Mouse (Mus musculus) neural tube, embryonic 12.5 days (tissue): Measurements from ENCODE around the gene Pax3. TPM values are rescaled to one million over a fixed set of nuclear protein-coding genes. Genes with fewer than 3 reads are reported as not detected.

Experiments
- ATAC-seq: fragments of 200-750 bp; cut with Nextera tagmentation; 2 replicates; pipeline ENCODE4 v1.8.0; 2017; ENCODE audit warnings: low read depth, mild to moderate bottlenecking, moderate TSS enrichment, moderate library complexity; ENCODE audit not compliant: low FRiP score
- H3K27ac ChIP-seq: fragments of 300-500 bp; sonication (generic); 2 replicates; pipeline ENCODE4 v1.5.1; 2016
- H3K27me3 ChIP-seq: fragments of 300-500 bp; sonication (generic); replicated peaks from 2 replicates; pipeline ENCODE4 v1.6.1; 2016; ENCODE audit warnings: mild to moderate bottlenecking
- H3K36me3 ChIP-seq: fragments of 300-500 bp; sonication (generic); 2 replicates; pipeline ENCODE4 v1.6.1; 2016; ENCODE audit warnings: mild to moderate bottlenecking
- H3K4me1 ChIP-seq: fragments of 300-500 bp; sonication (generic); 2 replicates; pipeline ENCODE4 v1.6.1; 2016
- H3K4me2 ChIP-seq: fragments of 300-500 bp; sonication (generic); replicated peaks from 2 replicates; pipeline ENCODE4 v1.6.1; 2016; ENCODE audit warnings: mild to moderate bottlenecking
- H3K4me3 ChIP-seq: fragments of 300-500 bp; sonication (generic); 2 replicates; pipeline ENCODE4 v1.5.1; 2016
- H3K9ac ChIP-seq: fragments of 300-500 bp; sonication (generic); 2 replicates; pipeline ENCODE4 v1.6.1; 2016; ENCODE audit warnings: mild to moderate bottlenecking
- H3K9me3 ChIP-seq: fragments of 300-500 bp; sonication (generic); 2 replicates; pipeline ENCODE4 v1.6.1; 2016; ENCODE audit warnings: mild to moderate bottlenecking
- WGBS: fragments of 180-500 bp; shearing (Covaris S2); methylation state at CpG from one replicate; pipeline ENCODE4 v1.1.7; 2016; 5-methylcytosine and 5-hydroxymethylcytosine counted together
- polyA plus RNA-seq: library from polyadenylated mRNA; unstranded; fragments of >200 nt; fragmentation: Nextera tagmentation; extraction: Ambion mirVana; gene quantifications from 2 replicates; pipeline ENCODE4 v1.2.1, GENCODE M21; 2016

Gene Pax3
- 44.6 and 45.4 TPM in 2 replicates for polyA plus RNA-seq

GRCm38 (mm10) chr1:78196751-78197311 lies at the start of gene Pax3:
Gene Pax3, minus strand, starts transcription at chr1:78197134.
- H3K4me1 ChIP-seq = peaks cover 29% of the 10 kb centered on the region
- ATAC-seq = peak; percentile 81
- H3K36me3 ChIP-seq = no peaks in the 10 kb centered on the region
- peak within 1 kb of the TSS; percentile 59 for H3K4me3 ChIP-seq
- peak within 1 kb of the TSS; percentile 81 for H3K4me2 ChIP-seq
- H3K27ac ChIP-seq = peak within 1 kb of the TSS; percentile 76
- H3K9ac ChIP-seq = peak within 1 kb of the TSS; percentile 73
- H3K9me3 ChIP-seq = no peaks in the 10 kb centered on the region
- H3K27me3 ChIP-seq = peaks cover 72% of the 10 kb centered on the region
- WGBS = under 1% methylated on average over 37 of the region's 37 CpGs

- Histone ChIP-seq H3K9ac (no peak overlapping the region), H3K27me3 (no peaks in the 10 kb centered on the region), H3K4me2 (no peak overlapping the region), H3K27ac (no peak overlapping the region), H3K4me3 (no peak overlapping the region), H3K4me1 (no peaks in the 10 kb centered on the region), H3K9me3 (no peaks in the 10 kb centered on the region), H3K36me3 (no peaks in the 10 kb centered on the region)
- WGBS = 89% methylated on average over 5 of the region's 5 CpGs
- no peak for ATAC-seq
These were observed 37.4 kb upstream of the Pax3 start for GRCm38 (mm10) chr1:78234306-78234705.

DNA sequence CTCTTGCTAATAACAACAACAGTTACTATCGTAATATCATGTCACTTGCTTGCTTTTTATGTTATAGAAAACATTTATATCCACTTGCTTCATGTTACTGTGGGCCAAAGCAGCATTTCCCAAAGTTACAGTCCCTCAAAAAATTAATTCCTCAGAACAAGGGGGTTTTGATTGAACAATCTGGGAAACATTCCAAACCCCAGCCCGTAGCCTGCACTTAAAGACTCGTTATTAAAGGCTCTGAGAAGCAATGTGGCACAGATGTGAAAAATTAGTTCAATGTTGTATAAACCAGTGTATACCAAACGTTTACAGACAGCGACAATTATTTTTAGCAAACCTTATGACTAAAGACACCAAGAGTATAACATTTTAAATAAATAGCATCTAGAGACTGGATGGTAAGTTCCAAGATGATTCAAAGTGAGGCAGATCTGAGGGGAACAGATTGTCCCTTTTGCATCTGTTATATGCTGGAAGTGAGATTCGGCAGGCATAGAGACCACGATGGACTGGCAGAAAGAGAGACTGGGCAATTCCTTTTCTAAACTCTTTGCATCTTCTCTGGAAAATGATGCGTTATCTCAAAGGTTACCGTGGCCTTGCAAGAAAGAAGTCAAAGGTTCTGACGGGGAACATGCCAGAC lies 35.1 kb upstream of the Pax3 start:
- Histone ChIP-seq H3K4me1 (no peaks in the 10 kb centered on the region), H3K4me2 (no peak overlapping the region), H3K4me3 (no peak overlapping the region), H3K27me3 (no peaks in the 10 kb centered on the region), H3K9me3 (no peaks in the 10 kb centered on the region), H3K9ac (no peak overlapping the region), H3K27ac (no peak overlapping the region), H3K36me3 (no peaks in the 10 kb centered on the region)
- WGBS = 86% methylated on average over 10 of the region's 10 CpGs
- no peak for ATAC-seq

GRCm38 (mm10) chr1:78229801-78230200 lies 32.9 kb upstream of the Pax3 start:
- Histone ChIP-seq H3K4me2 (no peak overlapping the region), H3K36me3 (no peaks in the 10 kb centered on the region), H3K27ac (no peak overlapping the region), H3K9ac (no peak overlapping the region), H3K27me3 (no peaks in the 10 kb centered on the region; the same call in 1 of the 2 replicates), H3K4me1 (no peaks in the 10 kb centered on the region), H3K9me3 (no peaks in the 10 kb centered on the region), H3K4me3 (no peak overlapping the region)
- no peak for ATAC-seq

GRCm38 (mm10) chr1:78228771-78229170 lies 31.8 kb upstream of the Pax3 start:
- no peaks in the 10 kb centered on the region for H3K9me3 ChIP-seq
- H3K36me3 ChIP-seq = no peaks in the 10 kb centered on the region
- ATAC-seq = no peak
- H3K4me2 ChIP-seq = no peak overlapping the region
- H3K27ac ChIP-seq = no peak overlapping the region
- 66% methylated on average over 5 of the region's 5 CpGs for WGBS
- no peak overlapping the region for H3K9ac ChIP-seq
- H3K4me3 ChIP-seq = no peak overlapping the region
- H3K27me3 ChIP-seq = no peaks in the 10 kb centered on the region; the same call in 1 of the 2 replicates
- no peaks in the 10 kb centered on the region for H3K4me1 ChIP-seq

DNA sequence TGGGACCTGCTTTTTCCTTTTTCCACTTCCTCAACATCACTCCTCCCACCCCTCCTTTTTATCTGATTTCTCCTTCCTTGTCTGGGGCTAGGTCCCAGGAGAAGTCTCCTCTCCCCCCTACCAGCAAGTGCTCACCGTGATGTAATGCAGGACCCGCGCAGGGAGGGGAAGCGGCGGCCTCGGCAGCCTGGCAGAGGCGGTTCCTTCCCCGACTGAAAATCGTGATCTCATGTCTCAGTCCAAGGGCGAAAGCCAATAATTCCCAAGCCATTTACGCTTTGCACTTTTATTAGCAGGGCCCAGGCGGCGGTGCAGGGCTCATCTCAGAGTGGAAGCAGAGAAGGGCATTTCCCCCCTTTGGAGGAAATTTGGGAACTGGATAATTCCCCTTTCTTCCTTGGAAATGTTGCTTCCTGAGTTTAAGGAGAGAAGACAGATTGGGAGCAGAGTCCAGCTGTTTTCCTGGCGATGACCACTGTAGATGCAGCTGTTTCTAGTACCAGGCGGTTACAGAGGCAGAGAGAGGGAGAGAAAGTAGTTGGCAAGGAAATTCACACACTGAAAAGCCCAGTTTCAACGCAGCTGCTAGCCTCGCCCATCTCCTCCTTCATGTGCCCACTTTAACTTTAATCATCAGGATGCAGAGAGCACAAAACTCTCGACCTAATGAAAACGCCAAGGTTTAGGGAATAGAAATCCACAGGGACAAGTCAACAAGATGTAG lies 21.3 kb upstream of the Pax3 start:
- ATAC-seq = peak; percentile 4; the same call in 1 of the 2 replicates
- H3K9ac ChIP-seq = no peak overlapping the region

DNA sequence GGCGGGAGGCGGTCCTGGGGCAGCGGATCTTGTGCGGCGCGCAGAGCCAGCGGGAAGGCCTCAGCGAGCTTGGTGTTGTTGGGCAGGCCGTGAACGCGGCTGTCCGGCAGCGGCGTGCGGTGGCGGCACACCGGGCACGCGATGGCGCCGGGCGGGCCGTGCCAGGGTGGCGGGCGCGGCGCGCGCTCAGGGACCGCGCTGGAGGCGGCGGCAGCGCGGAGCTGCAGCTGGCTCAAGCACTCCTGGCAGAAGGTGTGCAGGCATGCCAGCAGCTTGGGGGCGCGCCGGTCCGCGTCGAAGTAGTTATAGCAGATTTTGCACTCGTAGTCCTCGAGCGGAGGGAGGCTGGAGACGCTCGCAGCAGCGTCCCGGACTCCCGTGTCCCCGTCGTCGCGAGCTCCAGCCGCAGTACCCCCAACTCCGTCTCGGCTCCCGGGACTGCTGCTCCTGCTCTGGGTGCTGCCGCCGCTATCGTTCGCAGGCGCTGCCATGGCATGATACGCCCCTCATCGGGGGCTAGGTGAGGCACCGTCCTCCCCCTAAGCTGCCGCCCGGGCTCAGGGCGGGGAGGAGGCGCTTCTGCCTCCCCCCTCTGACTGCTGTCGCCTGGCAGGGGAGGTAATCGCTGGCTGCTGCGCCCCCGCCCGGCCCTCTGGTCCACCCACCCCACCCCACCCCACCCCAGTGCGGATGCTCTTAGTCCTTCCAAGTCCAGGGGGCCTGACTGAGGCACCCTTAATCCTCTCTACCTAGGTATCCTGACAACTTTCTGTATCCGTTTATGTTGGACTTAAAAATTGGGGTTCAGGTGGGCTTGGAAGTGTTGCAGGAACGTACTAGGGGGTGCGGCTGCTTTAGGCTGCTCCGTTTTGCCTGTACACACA lies 20.5 kb upstream of the Pax3 start:
- Histone ChIP-seq H3K4me3 (peak overlapping the region; percentile 64), H3K4me1 (peaks cover 26% of the 10 kb centered on the region), H3K27ac (no peak overlapping the region), H3K4me2 (peak overlapping the region; percentile 96), H3K27me3 (peaks cover 71% of the 10 kb centered on the region), H3K9ac (peak overlapping the region; percentile 66), H3K36me3 (no peaks in the 10 kb centered on the region), H3K9me3 (no peaks in the 10 kb centered on the region)
- peak; percentile 62 for ATAC-seq
- WGBS = 1% methylated on average over 77 of the region's 79 CpGs

More for the DNA sequence above, 21.3 kb upstream of the Pax3 start:
- 3% methylated on average over 19 of the region's 19 CpGs for WGBS
- H3K4me2 ChIP-seq = peak overlapping the region; percentile 96
- H3K4me1 ChIP-seq = peaks cover 26% of the 10 kb centered on the region
- peaks cover 63% of the 10 kb centered on the region for H3K27me3 ChIP-seq
- no peaks in the 10 kb centered on the region for H3K36me3 ChIP-seq
- no peaks in the 10 kb centered on the region for H3K9me3 ChIP-seq
- peak overlapping the region; percentile 64; the same call in 1 of the 2 replicates for H3K4me3 ChIP-seq
- no peak overlapping the region for H3K27ac ChIP-seq

DNA sequence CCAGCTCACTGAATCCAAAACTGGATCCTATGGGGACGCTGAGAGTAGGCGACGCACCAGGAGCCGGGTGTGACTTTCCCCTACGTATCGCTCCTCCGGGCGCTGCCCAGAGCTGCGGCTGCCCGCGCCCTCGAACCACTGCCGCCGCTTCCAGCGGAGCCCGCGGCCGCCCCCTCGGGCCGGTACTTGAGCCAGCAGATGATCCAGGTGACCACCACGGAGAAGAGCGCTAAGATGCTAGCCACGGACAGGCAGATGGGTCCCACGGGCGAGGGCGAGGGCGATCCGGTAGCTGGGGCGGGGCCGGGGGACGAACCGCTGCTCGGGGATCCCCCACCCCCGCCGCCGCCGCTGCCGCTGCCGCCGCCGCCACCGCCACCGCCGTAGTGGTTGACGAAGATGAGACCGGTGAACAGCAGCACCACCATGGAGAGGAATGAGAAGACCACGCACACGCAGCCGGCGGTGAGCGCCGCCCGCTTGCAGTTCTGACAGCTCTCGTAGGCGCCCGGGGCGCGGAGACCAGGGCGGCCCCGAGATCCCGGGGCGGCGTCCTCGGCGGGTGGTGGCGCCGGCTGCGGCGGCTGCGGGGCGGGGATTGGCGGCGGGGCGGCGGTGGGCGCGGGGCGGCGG lies 19.7 kb upstream of the Pax3 start:
- Histone ChIP-seq H3K4me3 (peak overlapping the region; percentile 64), H3K27ac (no peak overlapping the region), H3K9ac (peak overlapping the region; percentile 66), H3K4me1 (peaks cover 26% of the 10 kb centered on the region), H3K4me2 (peak overlapping the region; percentile 96), H3K9me3 (no peaks in the 10 kb centered on the region), H3K36me3 (no peaks in the 10 kb centered on the region), H3K27me3 (peaks cover 79% of the 10 kb centered on the region)
- WGBS = 2% methylated on average over 72 of the region's 79 CpGs
- peak; percentile 48; the same call in 1 of the 2 replicates for ATAC-seq

- WGBS = under 1% methylated on average over 36 of the region's 36 CpGs
- ATAC-seq = peak; percentile 61
- Histone ChIP-seq H3K27me3 (peaks cover 86% of the 10 kb centered on the region), H3K9ac (peak overlapping the region; percentile 66; the same call in 1 of the 2 replicates), H3K4me1 (peaks cover 26% of the 10 kb centered on the region), H3K9me3 (no peaks in the 10 kb centered on the region), H3K27ac (no peak overlapping the region), H3K36me3 (no peaks in the 10 kb centered on the region), H3K4me3 (peak overlapping the region; percentile 64), H3K4me2 (peak overlapping the region; percentile 96)
These were observed 19.0 kb upstream of the Pax3 start for GRCm38 (mm10) chr1:78215749-78216508.

GRCm38 (mm10) chr1:78211041-78211440 lies 14.1 kb upstream of the Pax3 start:
- H3K4me2 ChIP-seq = no peak overlapping the region
- no peak overlapping the region for H3K27ac ChIP-seq
- WGBS = 2% methylated on average over 5 of the region's 5 CpGs
- no peaks in the 10 kb centered on the region for H3K9me3 ChIP-seq
- no peaks in the 10 kb centered on the region for H3K36me3 ChIP-seq
- no peak overlapping the region for H3K9ac ChIP-seq
- no peak overlapping the region for H3K4me3 ChIP-seq
- ATAC-seq = no peak
- H3K4me1 ChIP-seq = peaks cover 4% of the 10 kb centered on the region
- peaks cover 94% of the 10 kb centered on the region for H3K27me3 ChIP-seq

DNA sequence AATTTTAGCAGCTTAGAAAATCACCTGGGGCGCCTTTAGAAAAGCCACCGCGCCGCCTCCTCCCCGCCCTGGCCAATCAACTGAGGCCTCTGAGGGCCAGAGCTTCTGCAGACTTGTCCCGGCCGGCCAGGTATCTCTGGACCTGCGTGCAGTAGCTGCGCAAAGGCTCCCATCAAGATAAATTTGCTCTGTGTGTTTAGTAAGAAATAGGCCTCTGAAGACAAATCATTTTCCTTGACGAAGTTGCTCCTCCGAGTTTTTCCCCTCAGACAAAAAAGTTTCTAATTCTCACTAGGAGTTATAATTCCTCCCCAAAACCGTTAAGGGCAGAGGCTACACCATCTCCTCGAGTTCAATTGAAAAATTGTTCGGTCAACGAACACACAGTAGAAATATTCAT lies 13.6 kb upstream of the Pax3 start:
- no peak for ATAC-seq
- H3K4me2 ChIP-seq = no peak overlapping the region

More for the DNA sequence above, 13.6 kb upstream of the Pax3 start:
- no peak overlapping the region for H3K9ac ChIP-seq
- H3K27ac ChIP-seq = no peak overlapping the region
- 1% methylated on average over 15 of the region's 15 CpGs for WGBS
- no peaks in the 10 kb centered on the region for H3K4me1 ChIP-seq
- peaks cover 95% of the 10 kb centered on the region for H3K27me3 ChIP-seq
- no peaks in the 10 kb centered on the region for H3K9me3 ChIP-seq
- H3K36me3 ChIP-seq = no peaks in the 10 kb centered on the region
- H3K4me3 ChIP-seq = no peak overlapping the region
